7 mouse cellular contexts compared by ENCODE assay signal in the genomic region with DNA sequence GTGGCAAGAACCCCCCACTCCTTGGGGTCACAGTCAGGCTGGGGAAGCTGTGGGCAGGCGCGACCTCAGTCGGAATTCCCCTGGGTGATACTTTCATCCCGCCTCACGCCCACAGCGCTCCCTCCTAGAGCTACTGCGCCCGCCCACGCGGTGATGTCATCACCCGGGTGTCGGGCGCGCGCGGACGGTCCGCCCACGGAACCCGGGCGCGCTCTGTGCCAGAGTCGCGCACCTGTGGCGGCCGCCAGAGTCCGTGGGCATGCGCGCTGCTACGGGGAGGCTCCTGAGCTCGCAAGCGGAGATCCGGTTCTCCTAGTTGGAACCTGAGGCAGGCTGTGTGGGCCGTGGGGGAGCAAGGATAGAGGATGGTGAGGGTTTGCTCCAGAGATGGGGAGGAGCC. TPM values are rescaled to one million over a fixed set of nuclear protein-coding genes. Genes with fewer than 3 reads are reported as not detected.
DNase-seq lines count a peak whose midpoint lies in the region; ATAC-seq and TF ChIP-seq lines count a peak whose summit lies in the region.

No protein-coding gene starts in this region.

- TF ChIP-seq POLR2A in heart, adult 2 months (IDR thresholded peaks at IDR 0.05; ENCODE audit: insufficient read depth, low read depth, low read length) = 0 out of 2 replicates have a peak, but pooled peaks have one; percentile 15

- peak overlapping the region; percentile 86 for H3K4me2 ChIP-seq in embryonic facial prominence, embryonic 13.5 days
- peak overlapping the region; percentile 90 for H3K4me2 ChIP-seq in limb, embryonic 15.5 days
- H3K4me2 ChIP-seq in midbrain, postnatal 0 days (ENCODE audit: low read depth, low read length, poor library complexity, severe bottlenecking) = peak overlapping the region; percentile 61

- intact Hi-C loops in heart, adult 2 months (cut with DNase I) = loop anchor here (5.0 kb wide), 2 partner anchors 117 to 183 kb away; no protein-coding TSS in a partner anchor

- no peaks in the 10 kb centered on the region for H3K79me2 ChIP-seq in heart, adult 2 months (replicated peaks; ENCODE audit: control insufficient read depth, insufficient read depth, low read length)

- DNase-seq in adrenal gland, postnatal 4 days (ENCODE audit: low spot score in 2 of 2) = peak; percentile 33 to 46
- peak; percentile 89 to 92 for DNase-seq in heart, adult 2 months
- peak; percentile 82 to 83 for DNase-seq in kidney, adult 8-10 months
- peak; percentile 80 for DNase-seq in midbrain, postnatal 0 days (ENCODE audit: low spot score)
- DNase-seq in spleen, postnatal 10 days (ENCODE audit: low spot score in 2 of 2) = peak; percentile 61 to 85

- ATAC-seq in embryonic facial prominence, embryonic 13.5 days (ENCODE audit: insufficient number of reproducible peaks, insufficient read depth, low FRiP score, low TSS enrichment, low read depth) = peak; percentile 53
- no peak for ATAC-seq in limb, embryonic 15.5 days (ENCODE audit: insufficient number of reproducible peaks, low FRiP score, low TSS enrichment, low read depth)
- peak; percentile 59 for ATAC-seq in midbrain, postnatal 0 days (ENCODE audit: low FRiP score)

- H3K9me3 ChIP-seq in embryonic facial prominence, embryonic 13.5 days = no peaks in the 10 kb centered on the region
- H3K9me3 ChIP-seq in limb, embryonic 15.5 days = no peaks in the 10 kb centered on the region
- H3K9me3 ChIP-seq in midbrain, postnatal 0 days (ENCODE audit: low read length) = no peaks in the 10 kb centered on the region

- H3K4me1 ChIP-seq in embryonic facial prominence, embryonic 13.5 days = peaks cover 14% of the 10 kb centered on the region
- peaks cover 1% of the 10 kb centered on the region for H3K4me1 ChIP-seq in heart, adult 2 months (ENCODE audit: control insufficient read depth, insufficient read depth, low read length)
- H3K4me1 ChIP-seq in limb, embryonic 15.5 days = peaks cover 26% of the 10 kb centered on the region
- H3K4me1 ChIP-seq in midbrain, postnatal 0 days (ENCODE audit: insufficient read depth, low read length) = peaks cover 5% of the 10 kb centered on the region; the same call in 1 of the 2 replicates

- H3K27me3 ChIP-seq in embryonic facial prominence, embryonic 13.5 days = no peaks in the 10 kb centered on the region
- H3K27me3 ChIP-seq in heart, adult 2 months (ENCODE audit: control insufficient read depth, insufficient read depth, low read length) = no peaks in the 10 kb centered on the region
- H3K27me3 ChIP-seq in limb, embryonic 15.5 days = no peaks in the 10 kb centered on the region; the same call in 1 of the 2 replicates
- no peaks in the 10 kb centered on the region for H3K27me3 ChIP-seq in midbrain, postnatal 0 days (ENCODE audit: insufficient read depth, low read length)

- H3K4me3 ChIP-seq in embryonic facial prominence, embryonic 13.5 days = peak overlapping the region; percentile 57
- peak overlapping the region; percentile 34 for H3K4me3 ChIP-seq in heart, adult 2 months
- peak overlapping the region; percentile 51 for H3K4me3 ChIP-seq in limb, embryonic 15.5 days
- H3K4me3 ChIP-seq in midbrain, postnatal 0 days (ENCODE audit: low read depth, low read length) = peak overlapping the region; percentile 55

- no peak for TF ChIP-seq CTCF in heart, adult 2 months (IDR thresholded peaks at IDR 0.05)
- no peak for TF ChIP-seq CTCF in midbrain, postnatal 0 days (IDR thresholded peaks at IDR 0.05)

- H3K36me3 ChIP-seq in embryonic facial prominence, embryonic 13.5 days = no peaks in the 10 kb centered on the region
- H3K36me3 ChIP-seq in heart, adult 2 months (ENCODE audit: control insufficient read depth, insufficient read depth, low read length) = 0 out of 2 replicates have a peak, but pooled peaks cover 3% of the 10 kb centered on the region
- H3K36me3 ChIP-seq in limb, embryonic 15.5 days = no peaks in the 10 kb centered on the region
- no peaks in the 10 kb centered on the region for H3K36me3 ChIP-seq in midbrain, postnatal 0 days (ENCODE audit: insufficient read depth, low read length)

- no peak overlapping the region for H3K27ac ChIP-seq in embryonic facial prominence, embryonic 13.5 days
- peak overlapping the region; percentile 64 for H3K27ac ChIP-seq in heart, adult 2 months
- H3K27ac ChIP-seq in limb, embryonic 15.5 days = no peak overlapping the region; the same call in 1 of the 2 replicates
- no peak overlapping the region for H3K27ac ChIP-seq in midbrain, postnatal 0 days (ENCODE audit: low read depth, low read length)

- H3K9ac ChIP-seq in embryonic facial prominence, embryonic 13.5 days = peak overlapping the region; percentile 71
- peak overlapping the region; percentile 68 for H3K9ac ChIP-seq in heart, adult 2 months (ENCODE audit: low read depth, low read length)
- 0 out of 2 replicates have a peak overlapping the region, but pooled peaks have one; percentile 23 for H3K9ac ChIP-seq in limb, embryonic 15.5 days
- H3K9ac ChIP-seq in midbrain, postnatal 0 days (replicated peaks; ENCODE audit: low read length, poor library complexity, severe bottlenecking) = peak overlapping the region; percentile 57

- under 1% methylated on average over 34 of the region's 34 CpGs for WGBS in embryonic facial prominence, embryonic 13.5 days
- WGBS in heart, adult 2 months = under 1% methylated on average over 34 of the region's 34 CpGs
- WGBS in limb, embryonic 15.5 days = under 1% methylated on average over 34 of the region's 34 CpGs
- WGBS in midbrain, postnatal 0 days = under 1% methylated on average over 34 of the region's 34 CpGs

- TF ChIP-seq EP300 in heart, adult 2 months (IDR thresholded peaks at IDR 0.05; ENCODE audit: insufficient read depth, low read depth, low read length) = 0 out of 2 replicates have a peak, but pooled peaks have one; percentile 15

RNA-seq across cellular contexts. Expression of a gene that starts 3.0 kb away (rescaled TPM):
- total RNA-seq in adrenal gland, postnatal 4 days (2021) = 10 to 100 TPM; 30.3 to 31.9 TPM
- polyA plus RNA-seq in embryonic facial prominence, embryonic 13.5 days (2015; fragmentation: Nextera tagmentation; extraction: Ambion mirVana) = 14.8 and 16.4 TPM in 2 replicates
- total RNA-seq in heart, adult 2 months (2021) = 10 to 100 TPM; 16.5 to 17.2 TPM
- polyA plus RNA-seq in heart, adult 2 months (2012; rRNA removed) = 8.2 and 11.5 TPM in 2 replicates
- 16.0 and 22.6 TPM in 2 replicates for polyA plus RNA-seq in limb, embryonic 15.5 days (2015; fragmentation: Nextera tagmentation; extraction: Ambion mirVana)
- 30.4 and 34.9 TPM in 2 replicates for total RNA-seq in midbrain, postnatal 0 days (2014; rRNA removed)
- polyA plus RNA-seq in midbrain, postnatal 0 days (2015; fragmentation: Nextera tagmentation; extraction: Ambion mirVana) = 29.2 and 29.8 TPM in 2 replicates

Comparison
In these comparisons a context has a peak if more than half of its experiments do, and no peak if none do; other contexts are left out.
1. DNase-seq: peak in every context shown above with its lines; median percentile 90 in heart, adult 2 months; 82 in kidney, adult 8-10 months; 80 in midbrain, postnatal 0 days; 73 in spleen, postnatal 10 days; 40 in adrenal gland, postnatal 4 days.